Mouse (Mus musculus): ENCODE measurements at regions not wholly inside any gene's neighbourhood (a gene's known extent, or its start where the extent isn't known, plus 50 kb on each side); places are given as distances from the start of the nearest gene placed in this dataset.
"Not testable (repeated sequence)": the region's sequence is repeated elsewhere in the genome, so short reads cannot be mapped to it uniquely, and the experiment has no call there.

DNA sequence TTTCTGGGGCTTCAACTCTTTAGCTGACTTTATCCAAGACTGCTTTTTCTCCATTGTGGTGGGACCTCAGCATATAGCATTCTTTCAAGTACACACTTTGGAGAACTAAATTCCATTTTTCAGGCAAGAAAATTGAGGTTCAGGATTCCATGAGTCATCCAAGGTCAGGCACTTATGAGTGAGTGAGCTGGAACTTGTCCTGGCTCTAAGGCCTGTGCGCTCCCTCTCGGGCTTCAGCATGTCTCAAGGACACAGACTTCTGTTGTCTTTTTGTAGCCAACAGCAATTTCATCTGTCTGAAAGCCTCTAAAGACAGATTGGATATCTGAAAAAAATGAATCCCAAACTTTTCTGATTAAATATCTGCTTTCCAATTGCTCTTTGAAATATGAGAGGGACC, 769.1 kb upstream of the 4930452B06Rik start:
- 95% methylated on average over 2 of the region's 2 CpGs for WGBS

DNA sequence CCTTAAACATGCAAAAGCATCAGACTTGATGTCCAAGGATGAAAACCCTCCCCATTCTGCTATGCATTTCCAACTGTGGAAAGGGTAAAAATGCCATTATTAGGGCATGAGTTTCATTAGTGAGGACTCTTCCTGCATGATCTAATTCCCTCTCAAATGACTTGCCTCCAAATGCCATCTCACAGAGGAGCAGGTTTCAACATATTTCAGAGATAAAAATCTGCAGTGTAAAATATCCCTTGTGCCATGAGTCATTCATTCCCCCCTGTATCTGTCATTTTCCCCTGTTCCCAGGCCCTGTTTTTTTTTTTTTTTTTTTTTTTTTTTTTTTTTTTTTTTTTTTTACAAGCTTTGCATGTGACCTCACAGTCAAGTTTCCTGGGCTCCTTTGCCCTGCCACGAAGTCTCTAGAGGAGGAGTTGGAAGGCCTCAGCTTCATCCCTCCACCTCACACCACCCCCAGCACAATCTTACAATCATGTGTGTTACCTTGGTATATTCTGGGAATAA, 767.1 kb upstream of the 4930452B06Rik start:
- H3K27ac ChIP-seq: no peak overlapping the region
- 55% methylated on average over 1 of the region's 1 CpGs for WGBS
- no peaks in the 10 kb centered on the region for H3K9me3 ChIP-seq
- no peak for ATAC-seq (ENCODE audit: low FRiP score)
- no peak overlapping the region for H3K4me2 ChIP-seq
- no peaks in the 10 kb centered on the region for H3K27me3 ChIP-seq
- H3K4me1 ChIP-seq: no peaks in the 10 kb centered on the region
- H3K9ac ChIP-seq: no peak overlapping the region
- no peaks in the 10 kb centered on the region for H3K36me3 ChIP-seq (replicated peaks)
- no peak overlapping the region for H3K4me3 ChIP-seq (replicated peaks)

More for the DNA sequence above, 769.1 kb upstream of the 4930452B06Rik start:
- Histone ChIP-seq H3K36me3 (replicated peaks) (no peaks in the 10 kb centered on the region), H3K27me3 (no peaks in the 10 kb centered on the region), H3K4me1 (no peaks in the 10 kb centered on the region), H3K4me2 (no peak overlapping the region), H3K9ac (no peak overlapping the region), H3K9me3 (no peaks in the 10 kb centered on the region), H3K27ac (no peak overlapping the region), H3K4me3 (replicated peaks) (no peak overlapping the region)
- ATAC-seq (ENCODE audit: low FRiP score): no peak

DNA sequence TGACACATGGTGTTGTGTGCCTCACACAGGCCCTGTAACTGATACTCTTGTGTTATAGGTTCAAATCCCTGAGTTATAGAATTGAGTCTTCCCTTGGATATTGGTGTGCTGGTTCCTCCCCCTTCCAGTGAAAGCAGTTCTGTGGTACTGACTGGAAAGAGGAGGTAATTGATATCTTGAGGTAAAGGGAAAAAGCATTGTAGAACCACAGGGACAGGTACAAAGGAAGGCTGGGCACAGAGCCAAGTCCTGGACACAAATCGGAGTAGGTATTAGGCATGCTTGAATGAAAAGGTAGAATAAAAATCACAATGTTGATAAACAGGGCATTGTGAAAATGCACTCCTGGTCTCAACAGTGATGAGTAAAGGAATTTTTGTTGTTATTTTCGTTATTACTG, 765.8 kb upstream of the 4930452B06Rik start:
- 60% methylated on average over 2 of the region's 2 CpGs for WGBS
- Histone ChIP-seq H3K36me3 (replicated peaks) (no peaks in the 10 kb centered on the region), H3K27ac (no peak overlapping the region), H3K4me2 (no peak overlapping the region), H3K4me1 (no peaks in the 10 kb centered on the region), H3K9me3 (no peaks in the 10 kb centered on the region), H3K27me3 (no peaks in the 10 kb centered on the region), H3K4me3 (replicated peaks) (no peak overlapping the region), H3K9ac (no peak overlapping the region)
- ATAC-seq (ENCODE audit: low FRiP score): no peak

DNA sequence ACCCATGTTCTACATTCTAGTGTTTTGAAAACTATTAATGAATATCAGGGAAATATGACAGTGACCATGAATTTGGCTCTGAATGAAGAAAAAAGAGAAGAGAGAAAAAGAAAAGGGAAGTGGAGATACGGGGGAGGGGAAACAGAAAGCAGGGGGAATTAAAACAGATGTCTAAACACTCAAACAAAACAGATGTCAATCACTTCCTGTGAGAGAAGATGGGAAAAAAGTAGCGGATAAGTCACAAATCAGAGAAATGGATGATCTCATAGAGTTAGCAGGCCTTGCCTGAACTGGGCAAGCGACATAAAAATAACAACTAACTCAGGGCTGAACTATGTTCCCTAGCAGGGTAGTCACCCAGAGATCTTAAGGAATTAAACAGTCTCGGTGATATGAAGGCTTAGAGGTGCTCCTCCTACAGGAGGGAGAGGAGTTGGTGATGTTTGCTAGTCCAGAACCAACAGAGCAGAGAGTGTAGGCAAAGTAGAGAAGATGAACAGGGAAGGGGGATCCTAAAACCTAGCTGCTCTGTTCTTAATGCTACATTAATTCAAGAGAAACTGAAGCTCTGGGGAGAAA, 745.9 kb upstream of the 4930452B06Rik start:
- Histone ChIP-seq H3K27me3 (no peaks in the 10 kb centered on the region), H3K4me1 (no peaks in the 10 kb centered on the region), H3K36me3 (replicated peaks) (no peaks in the 10 kb centered on the region), H3K4me2 (no peak overlapping the region), H3K27ac (no peak overlapping the region), H3K9ac (no peak overlapping the region), H3K4me3 (replicated peaks) (no peak overlapping the region), H3K9me3 (no peaks in the 10 kb centered on the region)
- ATAC-seq (ENCODE audit: low FRiP score): no peak
- WGBS: 65% methylated on average over 4 of the region's 4 CpGs

DNA sequence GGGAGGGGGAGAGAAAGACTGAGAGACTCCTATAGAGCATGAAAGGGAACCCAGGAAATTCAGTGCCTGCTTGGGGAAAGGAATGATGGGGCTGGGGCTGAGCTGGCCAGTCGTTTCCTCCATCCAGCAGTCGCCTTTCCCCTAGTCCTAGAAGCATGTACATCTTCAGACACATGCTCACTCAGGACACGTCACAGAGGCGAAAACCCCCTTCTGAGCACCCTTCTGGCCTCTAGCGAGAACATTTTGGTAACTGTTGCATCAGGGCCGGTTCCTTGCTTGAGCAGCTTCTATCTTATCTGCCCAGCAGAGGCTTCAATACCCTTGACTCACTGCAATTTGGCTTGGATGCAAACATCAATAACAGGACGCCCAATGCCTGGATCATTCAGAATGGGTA, 737.6 kb upstream of the 4930452B06Rik start:
- no peak for ATAC-seq (ENCODE audit: low FRiP score)
- H3K4me1 ChIP-seq: no peaks in the 10 kb centered on the region
- no peak overlapping the region for H3K27ac ChIP-seq
- WGBS: 89% methylated on average over 7 of the region's 7 CpGs
- H3K36me3 ChIP-seq (replicated peaks): no peaks in the 10 kb centered on the region
- no peak overlapping the region for H3K9ac ChIP-seq
- H3K4me2 ChIP-seq: no peak overlapping the region
- no peaks in the 10 kb centered on the region for H3K27me3 ChIP-seq
- no peak overlapping the region for H3K4me3 ChIP-seq (replicated peaks)
- H3K9me3 ChIP-seq: no peaks in the 10 kb centered on the region

DNA sequence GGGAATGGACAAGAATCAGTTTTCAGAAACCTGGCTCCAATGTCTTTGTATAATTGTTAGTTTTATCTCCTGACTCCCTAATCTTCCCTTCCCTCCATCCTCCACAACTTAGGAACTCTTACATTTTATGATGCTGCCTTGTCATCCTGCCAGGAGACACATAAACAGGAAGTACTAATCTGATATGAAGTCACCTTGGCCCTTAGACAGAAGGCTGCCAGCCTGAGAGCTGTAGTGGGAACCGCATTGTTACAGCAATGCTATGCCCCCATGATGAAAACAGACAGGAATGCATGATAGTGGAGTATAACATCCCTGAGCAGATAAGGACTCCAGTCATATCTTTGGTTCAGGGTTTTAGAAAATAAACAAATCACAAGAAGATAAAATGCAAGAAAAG, 734.8 kb upstream of the 4930452B06Rik start:
- Histone ChIP-seq H3K9me3 (no peaks in the 10 kb centered on the region), H3K4me1 (no peaks in the 10 kb centered on the region), H3K4me3 (replicated peaks) (no peak overlapping the region), H3K27me3 (no peaks in the 10 kb centered on the region), H3K9ac (no peak overlapping the region), H3K27ac (no peak overlapping the region), H3K4me2 (no peak overlapping the region), H3K36me3 (replicated peaks) (no peaks in the 10 kb centered on the region)
- WGBS: 88% methylated on average over 1 of the region's 1 CpGs
- ATAC-seq (ENCODE audit: low FRiP score): no peak

DNA sequence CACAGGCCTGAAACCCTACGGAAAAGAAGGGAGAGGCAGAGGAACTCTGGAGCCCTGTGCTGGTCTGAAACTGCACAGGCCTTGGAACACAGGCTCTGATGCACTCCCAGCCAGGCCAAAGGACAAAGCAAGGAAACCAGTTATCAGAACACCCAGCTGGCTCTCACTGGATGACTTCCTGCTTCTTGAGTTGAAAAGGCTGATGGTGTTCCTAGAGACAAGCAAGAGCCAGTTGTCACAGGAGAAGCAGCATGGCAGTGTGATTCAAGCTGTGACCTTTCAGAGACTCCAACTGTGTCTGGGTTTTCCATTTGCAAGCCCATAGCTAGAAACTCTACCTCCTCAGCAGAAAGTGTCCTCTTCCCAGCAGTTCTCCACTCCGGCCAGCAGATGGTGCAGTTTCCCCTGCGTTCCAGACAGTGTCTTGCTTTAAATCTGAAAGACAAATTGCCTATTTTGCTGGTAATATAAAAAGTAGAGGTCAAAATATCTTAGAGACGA, 727.3 kb upstream of the 4930452B06Rik start:
- Histone ChIP-seq H3K27ac (no peak overlapping the region), H3K4me3 (replicated peaks) (no peak overlapping the region), H3K9me3 (no peaks in the 10 kb centered on the region), H3K4me2 (no peak overlapping the region), H3K36me3 (replicated peaks) (no peaks in the 10 kb centered on the region), H3K9ac (no peak overlapping the region), H3K4me1 (no peaks in the 10 kb centered on the region), H3K27me3 (no peaks in the 10 kb centered on the region)
- WGBS: 14% methylated on average over 4 of the region's 4 CpGs
- peak; percentile 64; the same call in 1 of the 2 replicates for ATAC-seq (ENCODE audit: low FRiP score)

DNA sequence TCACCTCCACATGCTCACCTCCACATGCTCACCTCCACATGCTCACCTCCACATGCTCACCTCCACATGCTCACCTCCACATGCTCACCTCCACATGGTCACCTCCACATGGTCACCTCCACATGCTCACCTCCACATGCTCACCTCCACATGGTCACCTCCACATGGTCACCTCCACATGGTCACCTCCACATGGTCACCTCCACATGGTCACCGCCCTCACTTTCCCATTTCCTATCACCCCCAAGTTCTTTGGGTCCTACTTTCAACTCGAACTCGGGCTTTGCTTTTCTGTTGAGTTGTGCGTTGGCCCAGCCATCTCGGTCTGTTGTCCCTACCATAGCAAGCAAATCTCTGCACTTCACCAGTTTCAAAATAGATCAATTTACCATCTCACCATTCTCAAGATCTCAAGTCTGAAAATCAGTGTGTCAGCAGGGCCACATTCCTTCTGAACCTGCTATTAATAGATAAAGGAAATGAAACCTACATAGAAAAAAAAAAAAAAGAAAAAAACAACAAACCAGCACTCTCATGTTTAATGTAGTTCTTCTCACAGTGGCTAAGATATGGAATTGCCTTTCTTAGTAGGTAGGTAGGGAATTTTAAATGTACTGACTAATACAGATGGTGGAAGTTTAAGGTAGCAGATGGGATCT, 724.0 kb upstream of the 4930452B06Rik start:
- not testable (repeated sequence) for ATAC-seq (ENCODE audit: low FRiP score); H3K4me3 ChIP-seq (replicated peaks); H3K4me1 ChIP-seq; H3K9ac ChIP-seq; H3K9me3 ChIP-seq; H3K27me3 ChIP-seq; H3K36me3 ChIP-seq (replicated peaks); H3K4me2 ChIP-seq; H3K27ac ChIP-seq
- WGBS: 86% methylated on average over 5 of the region's 5 CpGs

DNA sequence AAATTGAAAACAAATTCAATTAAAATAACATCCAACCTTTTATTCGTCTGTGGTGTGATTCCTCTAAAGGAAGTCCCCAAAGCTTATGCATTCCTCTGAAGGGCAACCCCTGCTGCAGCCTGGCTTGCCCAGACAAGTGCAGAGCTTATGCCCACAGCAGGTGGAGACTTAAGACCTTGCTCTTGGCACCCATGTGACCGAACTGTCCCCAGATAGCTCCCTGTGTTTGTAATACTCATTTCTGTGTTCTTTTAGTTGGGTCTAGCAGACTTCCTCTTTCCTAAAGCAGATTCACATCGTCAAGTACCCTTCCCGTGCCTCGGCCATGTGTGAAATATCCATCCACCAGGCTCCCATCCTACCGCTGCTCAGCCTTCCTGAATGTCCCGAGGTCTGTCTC, 723.1 kb upstream of the 4930452B06Rik start:
- no peak overlapping the region for H3K27ac ChIP-seq
- WGBS: 89% methylated on average over 7 of the region's 7 CpGs
- H3K4me3 ChIP-seq (replicated peaks): no peak overlapping the region
- H3K4me2 ChIP-seq: no peak overlapping the region
- no peaks in the 10 kb centered on the region for H3K4me1 ChIP-seq
- no peak for ATAC-seq (ENCODE audit: low FRiP score)
- H3K9me3 ChIP-seq: no peaks in the 10 kb centered on the region
- no peak overlapping the region for H3K9ac ChIP-seq
- H3K36me3 ChIP-seq (replicated peaks): no peaks in the 10 kb centered on the region
- no peaks in the 10 kb centered on the region for H3K27me3 ChIP-seq
